Mouse (Mus musculus) embryonic stem cell, embryonic (primary cell): ENCODE results near the gene Foxf1.

ENCODE experiments used
- CTCF ChIA-PET, 4 experiments: fragments of 300-600 bp in 2 of 4; fragments of 350-600 bp in 2 of 4; sonication (Branson Sonifier 250); formaldehyde crosslinking; loops; one replicate each; lab custom pipeline; 2022; ENCODE audit warnings: inconsistent platforms in 2 of 4; lab: Charles Lee
- POLR2A ChIA-PET, 4 experiments: fragments of 300-600 bp in 2 of 4; fragments of 350-600 bp in 2 of 4; sonication (Branson Sonifier 250); formaldehyde crosslinking; loops; one replicate each; lab custom pipeline; 2022; ENCODE audit warnings: antibody characterized with exemption in 4 of 4, inconsistent platforms in 1 of 4; lab: Charles Lee

Gene Foxf1

GRCm38 (mm10) chr8:121118634-121119420 is 34.6 kb downstream of the Foxf1 start:
- POLR2A ChIA-PET = interaction anchor here in 3 of 4 experiments (0.5 to 1.3 kb wide), 6 partner anchors 8 to 366 kb away, joined by 3 to 4 read pairs (median 4); partner anchors contain the start of gene Mthfsd (in 1 of the 3)
- CTCF ChIA-PET = interaction anchor here in 2 of 4 experiments (1.1 to 1.2 kb wide), 3 partner anchors 10 to 96 kb away, joined by 3 to 5 read pairs (median 5); partner anchors contain the start of gene Mthfsd (in 1 of the 2)

GRCm38 (mm10) chr8:121119635-121120455 is 35.7 kb downstream of the Foxf1 start:
- CTCF ChIA-PET = interaction anchor here in 1 of 4 experiments (0.6 kb wide), 1 partner anchor 742 kb away, joined by 4 read pairs; no protein-coding TSS in a partner anchor
- POLR2A ChIA-PET = interaction anchor here in 2 of 4 experiments (0.5 to 0.6 kb wide), 2 partner anchors 55 to 365 kb away, joined by 4 read pairs; no protein-coding TSS in a partner anchor

- POLR2A ChIA-PET = no interaction called here
- CTCF ChIA-PET = interaction anchor here in 1 of 4 experiments (0.6 kb wide), 1 partner anchor 743 kb away, joined by 4 read pairs; no protein-coding TSS in a partner anchor
Measured at GRCm38 (mm10) chr8:121120456-121121419, 36.6 kb downstream of the Foxf1 start.

GRCm38 (mm10) chr8:121121704-121122103 is 37.5 kb downstream of the Foxf1 start:
- CTCF ChIA-PET = no interaction called here
- POLR2A ChIA-PET = no interaction called here

- POLR2A ChIA-PET = no interaction called here
- CTCF ChIA-PET = no interaction called here
Measured at GRCm38 (mm10) chr8:121122368-121122767, 38.2 kb downstream of the Foxf1 start.

GRCm38 (mm10) chr8:121123113-121123512 is 38.9 kb downstream of the Foxf1 start:
- ChIA-PET CTCF (no interaction called here), POLR2A (no interaction called here)

- CTCF ChIA-PET = interaction anchor here in 3 of 4 experiments (0.5 to 1.8 kb wide), 23 partner anchors 8 to 666 kb away, joined by 3 to 14 read pairs (median 4); partner anchors contain the start of genes Foxc2 (in 1 of the 3) and Mthfsd (in 1 of the 3)
- POLR2A ChIA-PET = interaction anchor here in 3 of 4 experiments (0.7 to 1.4 kb wide), 6 partner anchors 9 to 788 kb away, joined by 3 to 9 read pairs (median 4); partner anchors contain the start of genes Fbxo31 (in 1 of the 3) and Foxc2 (in 1 of the 3)
Measured at GRCm38 (mm10) chr8:121124547-121125239, 40.5 kb downstream of the Foxf1 start.

GRCm38 (mm10) chr8:121125311-121125876 is 41.2 kb downstream of the Foxf1 start:
- POLR2A ChIA-PET = interaction anchor here in 3 of 4 experiments (0.7 to 1.4 kb wide), 8 partner anchors 8 to 787 kb away, joined by 3 to 9 read pairs (median 4); partner anchors contain the start of genes Fbxo31 (in 1 of the 3) and Foxc2 (in 1 of the 3)
- CTCF ChIA-PET = interaction anchor here in 3 of 4 experiments (0.5 to 1.8 kb wide), 35 partner anchors 9 to 665 kb away, joined by 3 to 14 read pairs (median 4); partner anchors contain the start of genes Foxc2 (in 1 of the 3) and Mthfsd (in 1 of the 3)

GRCm38 (mm10) chr8:121126191-121126590 is 42.0 kb downstream of the Foxf1 start:
- ChIA-PET CTCF (interaction anchor here in 2 of 4 experiments (0.5 to 1.8 kb wide), 15 partner anchors 8 to 421 kb away, joined by 3 to 14 read pairs (median 5); partner anchors contain the start of genes Foxc2 (in 1 of the 2) and Mthfsd (in 1 of the 2)), POLR2A (interaction anchor here in 2 of 4 experiments (0.7 to 1.4 kb wide), 5 partner anchors 8 to 233 kb away, joined by 3 to 9 read pairs (median 4); partner anchors contain the start of gene Foxc2 (in 1 of the 2))

GRCm38 (mm10) chr8:121126694-121127093 is 42.5 kb downstream of the Foxf1 start:
- POLR2A ChIA-PET = interaction anchor here in 2 of 4 experiments (0.9 to 1.2 kb wide), 3 partner anchors 9 to 34 kb away, joined by 3 to 4 read pairs (median 3); no protein-coding TSS in a partner anchor
- CTCF ChIA-PET = interaction anchor here in 2 of 4 experiments (0.6 to 0.9 kb wide), 4 partner anchors 108 to 410 kb away, joined by 3 to 5 read pairs (median 4); no protein-coding TSS in a partner anchor

GRCm38 (mm10) chr8:121127291-121127701 is 43.1 kb downstream of the Foxf1 start:
- POLR2A ChIA-PET = interaction anchor here in 2 of 4 experiments (0.9 to 1.2 kb wide), 3 partner anchors 9 to 35 kb away, joined by 3 to 4 read pairs (median 3); no protein-coding TSS in a partner anchor
- CTCF ChIA-PET = interaction anchor here in 1 of 4 experiments (0.6 to 0.7 kb wide), 4 partner anchors 18 to 1376 kb away, joined by 3 to 5 read pairs (median 4); no protein-coding TSS in a partner anchor

- POLR2A ChIA-PET = interaction anchor here in 1 of 4 experiments (1.0 to 1.3 kb wide), 2 partner anchors 12 to 35 kb away, joined by 3 to 4 read pairs; partner anchors contain the start of gene Foxc2
- CTCF ChIA-PET = interaction anchor here in 1 of 4 experiments (0.6 to 1.5 kb wide), 4 partner anchors 11 to 1375 kb away, joined by 3 to 5 read pairs (median 4); partner anchors contain the start of gene Foxc2
Measured at GRCm38 (mm10) chr8:121127756-121128375, 43.7 kb downstream of the Foxf1 start, which contains the start of gene Foxl1. TSS of gene Foxl1 (plus strand) at chr8:121127940.

GRCm38 (mm10) chr8:121128531-121129264 is 44.5 kb downstream of the Foxf1 start:
- ChIA-PET POLR2A (interaction anchor here in 1 of 4 experiments (0.7 to 1.3 kb wide), 3 partner anchors 12 to 20 kb away, joined by 3 to 4 read pairs (median 3); partner anchors contain the start of genes Foxc2 and Mthfsd), CTCF (interaction anchor here in 3 of 4 experiments (0.5 to 1.5 kb wide), 7 partner anchors 11 to 500 kb away, joined by 3 to 13 read pairs (median 3); partner anchors contain the start of gene Foxc2 (in 1 of the 3))
